Mouse (Mus musculus) thymus, postnatal 10 days (tissue): ENCODE results near the gene Rgs7bp.

Source experiments
- DNase-seq, 2 experiments: peaks; one replicate each; pipeline ENCODE4 v3.0.0; 2021; ENCODE audit warnings: low spot score in 2 of 2

Gene Rgs7bp

DNA sequence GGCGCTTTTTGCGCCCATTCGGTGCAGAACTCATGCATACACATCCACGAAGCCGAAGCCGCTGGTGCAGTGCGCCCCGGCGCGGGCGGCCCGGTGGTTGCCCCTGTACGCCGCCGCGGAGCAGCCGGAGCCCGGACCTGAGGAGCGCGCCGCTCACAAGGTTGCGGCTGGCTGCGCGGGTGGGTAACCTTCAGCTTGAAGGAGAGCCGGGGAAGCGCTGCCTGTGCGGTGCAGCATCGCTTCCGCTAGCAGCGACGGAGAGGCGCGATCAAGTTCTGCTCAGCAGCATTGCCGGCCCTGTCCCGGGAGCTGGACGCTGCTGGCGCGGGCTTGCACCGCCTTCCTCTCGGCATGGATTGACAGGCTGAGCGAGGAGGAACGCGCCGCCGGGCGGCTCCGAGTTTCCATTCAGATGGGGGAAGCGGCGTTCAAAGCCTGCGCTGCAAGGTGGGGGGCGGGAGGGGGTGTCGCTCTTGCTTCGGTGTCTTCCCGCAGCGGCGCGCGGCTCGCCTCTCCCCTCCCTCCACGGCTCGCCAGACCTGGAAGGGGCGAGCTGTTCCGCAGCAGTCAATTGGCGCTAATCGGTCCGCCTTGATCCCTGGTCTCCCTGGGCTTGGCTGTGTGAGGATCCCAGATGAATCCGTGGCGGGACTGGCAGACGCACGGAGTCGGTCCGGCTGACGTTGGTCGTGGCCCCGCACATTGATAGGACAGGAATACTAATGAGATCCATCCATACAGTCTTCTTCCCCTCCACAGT, at the start of gene Rgs7bp:
Gene Rgs7bp, minus strand, starts transcription at position 750 of the 760 bp plus-strand sequence.
- DNase-seq, result peak; percentile 12 to 57

DNA sequence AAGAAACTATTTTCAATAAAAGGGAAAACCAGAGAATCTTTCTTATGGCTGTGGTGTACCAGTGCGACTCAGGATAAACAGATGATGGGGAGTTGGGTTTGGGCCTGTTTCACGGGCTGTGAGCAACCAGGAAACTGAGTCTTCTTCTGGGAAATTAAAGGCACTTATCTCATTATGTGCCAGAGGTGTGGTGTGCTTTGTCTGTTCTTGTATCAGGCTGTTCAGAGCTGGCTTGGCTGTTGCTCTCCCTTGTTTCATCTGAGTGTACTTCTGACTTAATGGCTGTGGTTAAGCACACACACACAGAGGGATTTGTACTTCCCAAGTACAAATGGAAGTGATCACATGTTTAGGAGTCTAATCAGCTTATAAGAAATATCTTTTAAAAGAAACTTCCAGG, 49.7 kb upstream of the Rgs7bp start:
- DNase-seq, result no peak

DNA sequence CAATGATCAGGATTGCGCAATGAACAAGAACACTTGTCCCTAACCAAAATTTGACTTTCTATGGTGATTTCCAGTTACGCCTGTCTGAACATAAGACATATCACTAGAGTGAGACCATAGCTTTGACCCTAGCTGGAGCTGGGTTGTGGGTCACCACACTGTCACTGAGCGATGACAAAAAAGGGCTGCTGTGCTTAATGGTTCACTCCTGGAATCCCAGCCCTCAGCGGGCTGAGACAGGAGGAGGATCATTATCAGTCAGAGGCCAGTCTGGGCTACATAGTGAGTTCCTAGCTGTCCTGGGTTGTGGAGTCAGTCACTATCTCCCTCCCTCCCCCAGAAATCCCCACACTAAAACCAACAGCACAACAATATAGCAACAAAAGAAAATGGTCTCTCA, 46.0 kb upstream of the Rgs7bp start:
- no peak for DNase-seq

DNA sequence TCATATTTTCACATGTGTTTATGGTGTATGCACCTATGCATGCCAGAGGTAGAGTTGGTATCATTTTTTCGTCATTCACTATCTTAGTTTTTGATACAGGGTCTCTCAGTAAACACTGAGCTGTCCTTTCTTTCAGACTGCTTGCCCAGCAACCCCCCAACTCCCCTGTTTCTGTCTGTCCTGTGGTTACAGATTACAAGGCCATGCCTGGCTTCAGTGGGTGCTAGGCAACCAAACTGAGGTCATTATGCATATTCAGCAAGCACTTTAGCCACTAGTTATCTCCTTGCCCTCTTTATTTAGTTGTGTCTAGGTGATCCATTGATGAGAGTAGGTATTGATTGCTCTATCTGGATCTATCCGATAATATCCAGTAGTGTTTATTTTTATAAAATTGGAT, 41.6 kb upstream of the Rgs7bp start:
- no peak for DNase-seq

DNA sequence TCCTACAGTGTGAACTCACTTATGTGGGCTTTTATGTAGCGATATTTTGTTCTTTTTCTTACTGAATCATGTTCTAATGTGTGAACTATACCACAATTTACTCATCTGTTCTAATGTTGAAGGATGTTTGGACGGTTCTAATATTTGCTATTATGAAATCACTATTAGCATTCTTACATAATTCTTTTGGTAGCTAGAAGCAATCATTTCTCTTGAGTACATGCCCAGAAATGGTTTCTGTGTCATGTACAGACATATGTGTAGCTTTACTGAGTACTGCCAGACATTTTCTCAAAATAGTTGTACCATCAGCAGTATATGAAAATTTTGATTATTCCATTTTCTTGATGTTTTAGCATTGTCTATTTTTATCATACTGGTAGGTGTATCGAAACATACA, 34.5 kb upstream of the Rgs7bp start:
- no peak for DNase-seq

DNA sequence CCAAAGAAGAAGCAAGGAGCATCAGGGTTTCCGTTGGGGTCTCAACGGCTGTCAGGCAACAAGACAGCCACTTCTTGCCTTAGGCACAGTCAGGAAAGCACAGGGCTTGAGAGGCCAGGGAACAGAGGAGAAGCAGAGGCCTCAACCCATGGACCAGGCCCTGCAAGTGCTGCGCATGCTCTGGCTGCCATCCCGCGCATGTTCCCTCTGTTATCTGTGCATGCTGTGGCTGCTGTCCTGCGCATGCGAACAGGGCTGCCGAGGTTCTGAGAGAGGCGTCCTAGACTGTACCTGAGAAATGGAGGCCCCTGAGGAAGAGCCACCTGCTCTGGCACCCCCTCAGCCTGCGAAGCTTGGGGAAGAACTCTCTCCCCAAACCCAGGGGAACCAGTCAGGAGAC, 27.1 kb upstream of the Rgs7bp start, which contains the start of gene 4933425L06Rik:
Gene 4933425L06Rik, plus strand, starts transcription at position 261 of the 400 bp plus-strand sequence.
- DNase-seq, result no peak

DNA sequence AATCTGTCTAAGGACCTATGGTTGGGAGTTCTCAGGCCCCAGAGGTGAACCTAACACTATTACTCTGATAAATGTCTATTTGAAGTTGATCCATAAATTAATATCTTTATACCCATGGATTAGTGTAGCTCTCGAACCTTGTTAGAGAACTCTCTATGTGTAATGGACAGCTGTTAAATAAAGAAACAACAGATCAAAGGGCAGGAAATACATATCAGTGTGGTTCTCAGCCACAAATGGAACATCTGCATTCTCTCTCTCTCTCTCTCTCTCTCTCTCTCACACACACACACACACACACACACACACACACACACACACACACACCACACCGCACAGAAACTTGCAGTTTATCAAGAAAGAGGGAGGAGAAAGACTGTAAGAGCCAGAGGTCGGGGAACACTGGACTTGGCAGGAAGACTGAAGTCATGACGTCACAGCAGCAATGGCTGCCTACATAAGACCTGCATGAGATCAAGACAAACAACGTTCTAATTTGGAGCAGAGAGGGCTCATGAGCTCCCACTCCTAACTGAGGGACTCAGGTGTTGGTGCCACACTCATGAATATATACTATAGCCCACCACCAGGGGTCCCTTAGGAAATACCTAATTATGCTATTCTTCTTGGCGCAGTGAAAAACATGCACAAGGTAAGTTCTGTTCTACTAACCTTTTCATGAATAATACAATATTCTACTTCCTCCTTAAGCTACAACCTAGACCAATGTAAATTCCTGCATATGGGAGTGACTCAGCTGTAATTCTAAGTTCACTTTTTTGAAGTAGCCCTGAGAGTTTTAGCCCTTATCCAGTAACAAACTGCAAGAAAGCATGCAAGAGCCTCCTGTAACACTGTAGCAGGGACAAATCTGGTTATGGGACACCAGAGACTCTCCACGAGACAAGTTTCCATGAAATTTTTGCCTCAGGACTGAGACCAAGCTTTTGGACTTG, 12.4 kb upstream of the Rgs7bp start:
- no peak for DNase-seq

DNA sequence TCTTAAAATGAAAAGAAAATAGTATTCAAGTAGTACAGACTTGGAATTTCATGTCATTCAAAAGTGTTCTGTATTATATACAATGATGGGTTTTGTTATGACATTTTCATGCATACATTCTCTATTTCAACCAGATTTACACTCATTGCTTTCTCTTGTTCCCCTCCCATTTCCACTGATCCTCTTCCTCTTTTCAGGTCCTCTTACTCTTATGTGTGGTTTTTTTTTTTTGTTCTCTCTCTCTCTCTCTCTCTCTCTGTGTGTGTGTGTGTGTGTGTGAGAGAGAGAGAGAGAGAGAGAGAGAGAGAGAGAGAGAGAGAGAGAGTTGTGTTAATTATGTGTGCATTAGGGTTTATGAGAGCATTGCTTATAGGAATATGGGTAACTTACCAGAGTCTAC, 11.4 kb upstream of the Rgs7bp start:
- DNase-seq, result no peak

DNA sequence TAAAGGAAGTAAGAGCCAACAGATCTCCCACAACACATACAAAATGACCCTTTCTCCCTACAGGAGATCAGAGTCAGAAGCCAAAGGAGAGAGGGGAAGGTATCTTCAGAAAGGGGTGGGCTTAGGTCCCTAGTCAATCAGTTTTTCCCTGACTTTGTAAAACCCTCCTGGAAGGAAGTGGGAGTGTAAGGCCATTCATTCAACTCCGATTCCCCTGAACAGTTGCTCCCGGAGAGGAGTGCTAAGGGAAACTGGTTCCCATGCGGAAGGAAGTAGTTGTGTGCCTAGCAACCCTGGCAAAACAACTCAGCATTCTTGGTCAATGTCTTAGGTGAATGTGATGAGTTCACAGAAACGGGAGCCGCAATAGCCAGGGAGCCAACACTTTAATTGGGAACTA, 644 bp upstream of the Rgs7bp start:
- DNase-seq, result no peak

DNA sequence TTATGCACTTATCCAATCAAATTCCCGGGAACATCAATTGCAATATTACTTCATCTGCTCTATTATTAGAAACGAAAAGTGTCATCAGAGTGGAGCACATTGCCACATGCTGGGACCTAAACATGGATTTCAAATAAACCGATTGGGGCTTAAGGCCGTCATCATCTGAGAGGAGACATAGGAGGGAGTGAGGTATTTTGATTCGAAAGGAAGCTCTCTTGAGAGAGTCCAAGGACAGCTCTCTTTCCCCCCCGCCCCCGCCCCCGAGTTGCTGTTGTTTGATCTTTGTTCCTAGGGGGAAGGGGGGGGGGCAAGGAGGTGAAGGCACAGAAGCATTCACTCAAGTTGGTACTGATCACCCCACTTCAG, 195 bp upstream of the Rgs7bp start:
- no peak for DNase-seq

DNA sequence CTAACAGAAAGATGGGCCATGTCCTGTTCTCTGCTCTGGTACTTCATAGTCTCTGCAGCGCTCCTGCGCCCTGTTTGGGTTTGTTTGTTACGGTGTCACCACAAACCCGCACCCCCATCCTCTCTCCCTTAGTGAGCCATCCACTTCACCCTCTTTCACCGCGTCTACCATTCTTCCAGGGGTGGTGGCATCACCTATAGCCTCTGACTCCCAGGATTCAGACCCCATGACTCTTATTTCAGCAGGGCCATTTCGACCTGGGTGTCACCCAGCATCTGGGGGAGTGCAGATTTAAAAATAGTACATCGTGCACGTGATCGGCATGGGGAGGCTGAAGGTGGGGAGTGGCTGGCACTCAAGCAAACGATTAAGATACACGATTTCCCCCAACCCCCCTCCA, 1.1 kb downstream of the Rgs7bp start:
- no peak for DNase-seq

DNA sequence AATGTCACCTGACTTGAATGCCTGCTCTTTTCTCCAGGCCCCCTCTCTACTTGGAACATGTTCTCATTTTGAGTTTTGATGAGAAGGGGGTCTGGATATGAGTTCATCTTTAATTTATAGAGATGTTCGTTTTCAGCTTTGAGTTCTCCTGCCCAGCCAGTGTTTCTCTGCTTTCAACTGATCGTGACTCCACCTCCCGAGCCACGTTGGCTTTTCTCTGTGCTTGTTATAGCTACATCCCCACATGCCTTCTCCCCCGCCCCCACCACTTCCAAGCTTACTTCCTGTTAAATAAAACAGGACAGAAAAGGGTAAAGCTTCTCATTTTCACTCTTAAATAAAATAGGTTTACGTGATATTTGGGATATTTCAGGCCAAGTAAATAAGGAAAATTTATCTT, 3.3 kb downstream of the Rgs7bp start:
- no peak for DNase-seq

DNA sequence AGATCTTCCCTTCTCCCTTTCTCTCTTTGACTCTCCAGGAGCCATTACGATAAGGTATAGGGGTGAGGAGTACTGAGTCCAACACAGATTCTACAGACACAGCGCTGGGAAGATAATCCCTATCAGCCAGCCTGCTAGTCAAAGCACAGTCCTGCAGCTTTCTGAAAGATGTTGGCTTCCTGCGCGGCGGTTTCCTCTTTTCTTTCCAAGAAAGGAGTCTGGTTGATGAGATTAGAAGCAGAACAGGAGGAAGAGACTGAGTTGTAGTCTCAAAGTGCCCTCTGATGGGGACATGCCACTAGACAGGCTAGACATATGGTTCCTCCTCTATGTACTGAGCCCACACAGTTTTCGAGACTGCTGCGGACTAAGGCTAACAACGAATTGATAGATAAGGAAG, 6.1 kb downstream of the Rgs7bp start:
- no peak for DNase-seq

DNA sequence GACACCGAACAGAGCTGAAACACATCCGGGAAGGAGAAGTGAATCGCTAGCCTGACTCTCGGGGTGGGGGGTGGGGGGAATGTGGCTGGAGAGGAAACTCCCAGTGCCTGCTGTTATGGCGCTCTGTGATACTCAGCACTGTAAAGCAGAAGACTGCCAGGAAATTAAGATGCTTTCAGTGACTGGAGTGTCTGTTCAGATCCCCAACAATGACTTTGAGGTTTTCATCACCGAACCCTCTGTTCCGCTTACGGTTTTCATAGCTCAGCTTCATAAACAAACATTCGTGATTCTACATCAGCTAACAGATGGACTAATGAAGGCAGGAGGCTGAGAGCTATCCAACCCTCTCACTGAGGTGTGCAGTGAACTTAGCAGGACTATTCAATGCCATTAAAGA, 7.4 kb downstream of the Rgs7bp start:
- DNase-seq, result no peak

DNA sequence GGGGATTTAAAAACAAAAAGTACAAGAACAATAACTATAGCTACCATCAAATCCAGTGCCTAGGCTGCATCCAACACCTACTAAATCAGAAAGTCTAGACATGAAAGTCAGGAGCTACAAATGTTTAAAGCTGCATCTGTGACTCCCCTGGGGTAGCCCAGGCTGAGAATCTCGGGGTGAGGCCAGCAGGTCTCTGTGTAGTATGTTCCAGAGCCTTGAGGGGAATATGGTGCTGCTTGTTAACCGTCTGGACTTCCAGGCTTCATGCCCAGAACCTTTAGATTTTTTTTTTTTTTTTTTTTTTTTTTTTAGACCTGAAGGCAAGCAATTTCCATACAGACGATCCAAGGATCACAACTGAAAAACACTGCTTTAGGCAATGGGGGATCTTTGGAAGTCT, 10.8 kb downstream of the Rgs7bp start:
- DNase-seq, result no peak

DNA sequence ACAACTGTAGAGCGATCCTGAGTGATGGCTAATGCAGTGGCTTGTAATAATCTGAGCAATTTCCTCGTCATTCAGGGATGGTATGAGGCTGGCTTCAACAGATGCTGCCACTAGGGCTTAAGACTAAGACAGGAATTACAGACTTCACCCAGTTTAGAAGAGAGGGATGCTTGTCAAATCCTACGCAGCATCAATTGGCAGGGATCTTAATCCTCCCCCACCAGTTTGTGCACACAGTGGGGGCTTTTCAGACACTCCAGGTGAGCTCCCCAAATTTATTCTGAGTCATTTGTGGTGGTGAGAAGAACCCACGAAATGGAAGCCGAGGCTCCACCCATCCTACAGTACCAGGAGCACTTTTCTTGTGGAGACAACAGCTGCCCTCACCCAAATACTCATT, 16.4 kb downstream of the Rgs7bp start:
- DNase-seq, result no peak

DNA sequence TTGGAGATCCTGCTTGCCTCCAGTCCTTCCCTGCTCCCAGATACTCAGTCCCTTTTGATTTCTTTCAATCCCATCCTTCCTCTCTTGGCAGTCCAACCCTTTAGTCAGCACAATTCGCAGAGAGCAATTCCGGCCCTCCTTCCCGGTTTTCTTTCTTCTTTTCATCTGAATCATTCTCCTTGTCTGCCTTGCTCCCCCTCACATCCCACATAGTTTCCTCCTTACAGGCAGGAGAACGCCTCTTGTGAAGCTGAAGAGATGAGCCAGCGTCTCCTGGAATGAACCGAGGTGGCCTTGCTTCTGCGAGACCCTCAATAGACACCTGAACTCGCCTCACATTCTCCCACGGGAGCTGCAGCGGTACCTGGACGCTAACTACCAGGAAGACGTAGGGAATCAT, 16.9 kb downstream of the Rgs7bp start:
- no peak for DNase-seq

DNA sequence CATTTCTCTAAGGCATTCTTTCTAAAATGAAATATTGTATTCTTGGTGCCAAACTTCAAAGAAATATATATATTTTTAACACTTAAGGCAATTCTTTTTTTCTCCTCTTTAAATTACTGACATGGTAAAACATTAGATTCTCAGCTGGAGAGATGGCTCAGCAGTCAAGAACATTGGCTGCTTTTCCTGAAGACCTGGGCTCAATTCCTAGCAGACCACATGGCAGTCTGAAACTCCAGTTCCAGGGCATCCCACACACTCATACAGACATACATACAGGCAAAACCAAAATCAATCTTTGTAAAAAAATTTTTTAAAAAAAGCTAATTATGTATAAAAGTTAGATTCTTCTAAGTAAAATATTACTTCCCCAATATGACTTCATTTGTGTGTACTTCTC, 22.8 kb downstream of the Rgs7bp start:
- no peak for DNase-seq

DNA sequence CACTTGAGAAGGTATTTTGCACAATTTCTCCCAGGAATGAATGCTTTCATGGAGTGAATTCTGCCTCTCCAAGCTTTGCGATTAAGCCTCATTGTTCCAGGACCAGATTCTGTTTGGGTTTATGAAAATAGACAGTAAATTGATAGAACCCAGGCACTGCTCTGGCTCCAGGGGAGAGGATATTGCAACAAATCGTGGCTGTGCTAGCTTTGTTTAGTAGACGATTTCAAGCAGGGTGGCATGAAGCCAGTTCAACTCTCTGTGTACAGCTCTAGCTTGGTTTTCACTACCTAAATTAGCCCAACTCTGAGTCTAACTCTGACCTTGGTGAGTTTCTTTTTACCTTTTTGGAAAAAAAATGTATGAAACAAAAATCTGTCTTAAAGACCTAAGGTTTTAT, 26.5 kb downstream of the Rgs7bp start:
- DNase-seq, result no peak

DNA sequence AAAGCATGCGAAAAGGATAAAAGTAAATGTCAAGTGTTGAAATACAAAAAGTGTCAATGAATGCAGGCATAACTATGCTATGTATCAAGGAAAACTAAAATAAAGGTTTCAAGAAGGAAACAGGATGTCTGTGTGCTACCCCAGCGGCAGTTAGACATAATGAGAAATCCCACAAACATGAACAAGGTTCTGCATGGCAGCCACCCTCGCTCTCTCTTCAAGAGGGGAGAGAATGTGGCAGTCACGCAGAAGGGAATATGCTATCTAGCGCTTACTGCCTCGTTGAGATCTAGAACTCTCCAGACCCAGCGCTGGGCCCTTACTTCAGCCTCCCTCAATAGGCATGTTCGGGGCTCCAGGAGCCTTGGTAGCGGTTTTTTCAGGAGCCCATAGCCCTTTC, 38.2 kb downstream of the Rgs7bp start:
- no peak for DNase-seq

DNA sequence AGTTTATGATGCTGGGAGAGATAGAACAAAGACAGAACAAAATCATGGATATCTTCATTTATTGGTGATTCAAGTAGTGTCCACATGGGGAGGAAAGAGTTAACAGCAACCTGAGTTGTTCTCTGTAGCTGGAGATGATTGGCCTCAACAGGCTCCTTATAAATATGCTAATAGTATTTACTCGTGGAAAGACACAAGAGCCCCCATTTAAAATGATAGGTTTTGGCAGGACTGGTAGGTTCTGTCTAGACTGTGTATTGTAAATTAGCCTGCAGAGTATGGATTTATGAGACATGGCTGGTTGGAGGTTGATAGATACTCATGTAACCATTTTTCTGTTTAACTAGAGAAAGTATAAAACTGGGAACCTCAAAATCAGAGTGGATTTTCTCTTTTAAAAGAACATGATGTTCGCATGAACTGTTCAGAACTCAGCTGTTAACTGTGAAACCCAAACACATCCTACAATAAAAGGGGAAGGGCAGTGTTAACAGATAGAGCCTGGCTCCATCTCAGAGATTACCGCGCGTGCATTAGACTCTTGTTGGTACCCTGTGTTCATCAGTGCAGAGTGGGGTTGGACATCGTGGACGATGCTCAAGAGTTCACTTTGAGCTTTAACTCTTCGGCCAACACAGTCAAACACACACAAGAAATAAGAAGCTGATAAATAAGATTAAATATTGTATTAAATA, 38.9 kb downstream of the Rgs7bp start:
- no peak for DNase-seq

DNA sequence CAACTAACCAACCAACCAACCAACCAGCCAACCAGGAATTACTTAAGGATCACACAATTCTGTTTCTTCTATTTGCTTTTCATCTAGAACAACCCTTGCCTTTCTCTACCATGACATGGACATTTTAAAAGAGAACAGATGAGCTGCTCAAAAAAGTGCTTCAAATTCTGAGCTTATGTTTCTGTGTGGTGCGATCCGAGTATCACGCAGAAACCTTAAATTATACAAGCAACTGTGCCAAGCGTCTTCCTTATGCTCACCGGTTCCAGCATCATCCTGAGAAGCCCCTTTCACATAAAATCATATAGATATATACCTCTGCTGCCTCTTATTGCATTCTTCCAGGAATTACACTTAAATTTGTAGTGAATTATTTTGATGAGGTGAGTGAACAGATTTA, 43.4 kb downstream of the Rgs7bp start:
- DNase-seq, result no peak
